Comparison of ENCODE assay signal across 12 mouse cellular contexts in genomic region chr10:43977353-43977752, GRCm38 (mm10).
A peak's percentile ranks its signal among the peaks of the same experiment; 100 is the strongest.
DNase-seq lines count a peak whose midpoint lies in the region; ATAC-seq and TF ChIP-seq lines count a peak whose summit lies in the region.
"Had no signal": no experiment of that assay in that cellular context is flagged by ENCODE, and none has a peak within 500 bp of the region (broad histone marks: within the 10 kb centered on the region; RNA-seq: fewer than 3 reads in every experiment).

No protein-coding gene starts in this region.

- H3K27me3 ChIP-seq in heart, embryonic 12.5 days (replicated peaks) = no peaks in the 10 kb centered on the region
- no peaks in the 10 kb centered on the region for H3K27me3 ChIP-seq in MEL (ENCODE audit: control insufficient read depth in 1 of 2, insufficient read depth in 2 of 2, low read length in 2 of 2)
- H3K27me3 ChIP-seq in intestine, embryonic 15.5 days (replicated peaks) = no peaks in the 10 kb centered on the region
- H3K27me3 ChIP-seq: midbrain, embryonic 15.5 days; neural tube, embryonic 15.5 days had no signal

- no peak for TF ChIP-seq POLR2A in MEL (IDR thresholded peaks at IDR 0.05; ENCODE audit: control insufficient read depth in 1 of 2, insufficient read depth in 1 of 2, low read depth in 1 of 2, low read length in 2 of 2, poor library complexity in 1 of 2)

- peak; percentile 98 for DNase-seq in heart, adult 11 months
- peak; percentile 23 for DNase-seq in MEL (ENCODE audit: low read depth, low spot score)
- peak; percentile 21 to 37 for DNase-seq in lung, postnatal 4 days
- no peak for DNase-seq in cerebellum, adult 8-10 months
- no peak for DNase-seq in c-Kit-positive CD71-positive TER-119-positive erythroid progenitor cells, embryonic 14.5 days (ENCODE audit: low spot score)
- DNase-seq: cerebellum, adult 18-20 months; right cerebral cortex, postnatal 4 days had no signal

- no peak overlapping the region for H3K4me3 ChIP-seq in heart, embryonic 12.5 days
- no peak overlapping the region for H3K4me3 ChIP-seq in MEL (ENCODE audit: control insufficient read depth in 1 of 2, insufficient read depth in 1 of 2, low read depth in 2 of 2, low read length in 2 of 2)
- H3K4me3 ChIP-seq in intestine, embryonic 15.5 days (replicated peaks) = no peak overlapping the region
- H3K4me3 ChIP-seq: midbrain, embryonic 15.5 days; neural tube, embryonic 15.5 days had no signal

- H3K9ac ChIP-seq in heart, embryonic 12.5 days = no peak overlapping the region
- no peak overlapping the region for H3K9ac ChIP-seq in MEL (ENCODE audit: control insufficient read depth, low read depth, low read length, poor library complexity, severe bottlenecking)
- H3K9ac ChIP-seq in intestine, embryonic 15.5 days = no peak overlapping the region
- H3K9ac ChIP-seq: midbrain, embryonic 15.5 days; neural tube, embryonic 15.5 days had no signal

- H3K4me1 ChIP-seq in heart, embryonic 12.5 days (replicated peaks) = no peaks in the 10 kb centered on the region
- peaks cover 0 to 6% of the 10 kb centered on the region in 2 experiments; a peak in 2 of 4 replicates for H3K4me1 ChIP-seq in MEL (ENCODE audit: control insufficient read depth in 1 of 2, insufficient read depth in 2 of 2, low read length in 2 of 2)
- H3K4me1 ChIP-seq in intestine, embryonic 15.5 days (replicated peaks) = peaks cover 5% of the 10 kb centered on the region
- H3K4me1 ChIP-seq: midbrain, embryonic 15.5 days; neural tube, embryonic 15.5 days had no signal

- TF ChIP-seq CTCF in MEL (IDR thresholded peaks at IDR 0.05 in 2 of 3, conservative IDR thresholded peaks at IDR 0.05 in 1 of 3; ENCODE audit: control insufficient read depth in 1 of 3, insufficient read depth in 1 of 3, low read depth in 2 of 3, low read length in 3 of 3, poor library complexity in 1 of 3, severe bottlenecking in 1 of 3) = no peak

- 45% methylated on average over 3 of the region's 3 CpGs for WGBS in heart, embryonic 12.5 days
- 60% methylated on average over 3 of the region's 3 CpGs for WGBS in intestine, embryonic 15.5 days

- no peaks in the 10 kb centered on the region for H3K36me3 ChIP-seq in heart, embryonic 12.5 days
- H3K36me3 ChIP-seq in MEL (ENCODE audit: control insufficient read depth in 1 of 2, insufficient read depth in 2 of 2, low read length in 2 of 2) = peaks cover 0 to 5% of the 10 kb centered on the region in 2 experiments; a peak in 2 of 4 replicates
- no peaks in the 10 kb centered on the region for H3K36me3 ChIP-seq in intestine, embryonic 15.5 days
- H3K36me3 ChIP-seq: midbrain, embryonic 15.5 days; neural tube, embryonic 15.5 days had no signal

- H3K27ac ChIP-seq in heart, embryonic 12.5 days (ENCODE audit: poor library complexity, severe bottlenecking) = no peak overlapping the region
- H3K27ac ChIP-seq in MEL (ENCODE audit: control insufficient read depth, low read depth, low read length) = no peak overlapping the region
- H3K27ac ChIP-seq in intestine, embryonic 15.5 days = no peak overlapping the region
- H3K27ac ChIP-seq: midbrain, embryonic 15.5 days; neural tube, embryonic 15.5 days had no signal

- no peaks in the 10 kb centered on the region for H3K9me3 ChIP-seq in heart, embryonic 12.5 days (replicated peaks)
- H3K9me3 ChIP-seq in MEL (replicated peaks; ENCODE audit: insufficient read depth, low read length) = no peaks in the 10 kb centered on the region
- H3K9me3 ChIP-seq in intestine, embryonic 15.5 days = no peaks in the 10 kb centered on the region
- H3K9me3 ChIP-seq: midbrain, embryonic 15.5 days; neural tube, embryonic 15.5 days had no signal

- no peak for ATAC-seq in heart, embryonic 12.5 days (ENCODE audit: insufficient number of reproducible peaks, low FRiP score)
- ATAC-seq in intestine, embryonic 15.5 days = peak; percentile 86
- ATAC-seq in cerebellum, adult (ENCODE audit: insufficient number of reproducible peaks, low FRiP score, low TSS enrichment) = no peak
- ATAC-seq: midbrain, embryonic 15.5 days had no signal

- H3K4me2 ChIP-seq in heart, embryonic 12.5 days = no peak overlapping the region
- H3K4me2 ChIP-seq in intestine, embryonic 15.5 days (replicated peaks) = no peak overlapping the region
- H3K4me2 ChIP-seq: midbrain, embryonic 15.5 days; neural tube, embryonic 15.5 days had no signal

- H3K79me2 ChIP-seq in MEL (ENCODE audit: control insufficient read depth, insufficient read depth, low read length, poor library complexity) = no peaks in the 10 kb centered on the region

- TF ChIP-seq RAD21 in MEL (IDR thresholded peaks at IDR 0.05; ENCODE audit: low read depth, low read length) = no peak

- TF ChIP-seq EP300 in MEL (IDR thresholded peaks at IDR 0.05; ENCODE audit: low read depth in 1 of 2, low read length in 2 of 2) = no peak

TF ChIP-seq in MEL, 35 proteins besides CTCF, POLR2A, EP300 and RAD21:
- TF ChIP-seq NRF1 (IDR thresholded peaks at IDR 0.05; ENCODE audit: insufficient read depth, low read depth, low read length, poor library complexity, severe bottlenecking) = no peak

Comparison
In these comparisons a context has a peak if more than half of its experiments do, and no peak if none do; other contexts are left out.
1. DNase-seq: peak in heart, adult 11 months (single experiment), MEL (single experiment) and lung, postnatal 4 days (2 of 2); none in cerebellum, adult 8-10 months (single experiment) and c-Kit-positive CD71-positive TER-119-positive erythroid progenitor cells, embryonic 14.5 days (single experiment).